ENCODE assay signal across 22 mouse cellular contexts in genomic region chr6:88083095-88083494, GRCm38 (mm10). TPM values are rescaled to one million over a fixed set of nuclear protein-coding genes. Genes with fewer than 3 reads are reported as not detected.
DNase-seq lines count a peak whose midpoint lies in the region; ATAC-seq and TF ChIP-seq lines count a peak whose summit lies in the region.
"Had no signal": no experiment of that assay in that cellular context is flagged by ENCODE, and none has a peak within 500 bp of the region (broad histone marks: within the 10 kb centered on the region; RNA-seq: fewer than 3 reads in every experiment).

No protein-coding gene starts in this region.

- H3K36me3 ChIP-seq in midbrain, embryonic 11.5 days (ENCODE audit: control insufficient read depth, insufficient read depth, low read length): no peaks in the 10 kb centered on the region
- no peaks in the 10 kb centered on the region for H3K36me3 ChIP-seq in midbrain, embryonic 13.5 days
- H3K36me3 ChIP-seq in CH12.LX (replicated peaks in 1 of 2; ENCODE audit: control insufficient read depth in 1 of 2, insufficient read depth in 1 of 2, low read length in 1 of 2): peaks cover 0 to 17% of the 10 kb centered on the region in 2 experiments
- H3K36me3 ChIP-seq in MEL (ENCODE audit: control insufficient read depth in 1 of 2, insufficient read depth in 2 of 2, low read length in 2 of 2): peaks cover 9 to 28% of the 10 kb centered on the region in 2 experiments

- H3K79me2 ChIP-seq in CH12.LX (replicated peaks; ENCODE audit: control insufficient read depth, extremely low read depth, insufficient read depth, poor library complexity, severe bottlenecking): peaks cover 35% of the 10 kb centered on the region
- H3K79me2 ChIP-seq in MEL (ENCODE audit: control insufficient read depth, insufficient read depth, low read length, poor library complexity): peaks cover 31% of the 10 kb centered on the region

- H3K27ac ChIP-seq in midbrain, embryonic 11.5 days (ENCODE audit: low read depth, low read length): no peak overlapping the region
- H3K27ac ChIP-seq in midbrain, embryonic 13.5 days: no peak overlapping the region
- no peak overlapping the region for H3K27ac ChIP-seq in CH12.LX (ENCODE audit: insufficient read depth, low read depth)
- no peak overlapping the region for H3K27ac ChIP-seq in MEL (ENCODE audit: control insufficient read depth, low read depth, low read length)

- no peak overlapping the region for H3K4me2 ChIP-seq in midbrain, embryonic 11.5 days
- no peak overlapping the region for H3K4me2 ChIP-seq in midbrain, embryonic 13.5 days (replicated peaks)
- no peak overlapping the region for H3K4me2 ChIP-seq in CH12.LX (ENCODE audit: insufficient read depth, low read depth, poor library complexity, severe bottlenecking)

- 84% methylated on average over 7 of the region's 7 CpGs for WGBS in midbrain, embryonic 11.5 days
- WGBS in midbrain, embryonic 13.5 days: 80% methylated on average over 7 of the region's 7 CpGs

- TF ChIP-seq RAD21 in CH12.LX (IDR thresholded peaks at IDR 0.05; ENCODE audit: low read depth, low read length) (no peak), MEL (IDR thresholded peaks at IDR 0.05; ENCODE audit: low read depth, low read length) (no peak)

- ATAC-seq in midbrain, embryonic 11.5 days (ENCODE audit: low FRiP score): no peak
- no peak for ATAC-seq in midbrain, embryonic 13.5 days
- ATAC-seq: activated CD4-positive, CD25-positive, alpha-beta regulatory T cell, adult 4 months; Patski had no signal

- dilution Hi-C loops in CH12.LX (cut with MboI; ENCODE audit: extremely low pct_ligation_motif_present, extremely low pct_unique_long_range_greater_than_20kb, low sequenced_read_pairs): no loop called here

- TF ChIP-seq EP300 in CH12.LX (IDR thresholded peaks at IDR 0.05; ENCODE audit: low read length) (no peak), MEL (IDR thresholded peaks at IDR 0.05; ENCODE audit: low read depth in 1 of 2, low read length in 2 of 2) (no peak)

- TF ChIP-seq POLR2A in CH12.LX (IDR thresholded peaks at IDR 0.05; ENCODE audit: low read depth, low read length) (no peak), MEL (IDR thresholded peaks at IDR 0.05; ENCODE audit: control insufficient read depth in 1 of 2, insufficient read depth in 1 of 2, low read depth in 1 of 2, low read length in 2 of 2, poor library complexity in 1 of 2) (no peak)

- in situ Hi-C loops in CH12.LX (cut with MboI; ENCODE audit: low pct_ligation_motif_present, low pct_unique_long_range_greater_than_20kb, low sequenced_read_pairs): loop anchor here (25.0 kb wide), 1 partner anchor 171 kb away; the partner anchor contains the start of gene Hmces

- no peaks in the 10 kb centered on the region for H3K9me3 ChIP-seq in midbrain, embryonic 11.5 days (ENCODE audit: control insufficient read depth, low read length)
- no peaks in the 10 kb centered on the region for H3K9me3 ChIP-seq in midbrain, embryonic 13.5 days
- H3K9me3 ChIP-seq in CH12.LX (replicated peaks; ENCODE audit: low read length): no peaks in the 10 kb centered on the region
- no peaks in the 10 kb centered on the region for H3K9me3 ChIP-seq in MEL (replicated peaks; ENCODE audit: insufficient read depth, low read length)
- H3K9me3 ChIP-seq: G1E had no signal

- no peak overlapping the region for H3K9ac ChIP-seq in midbrain, embryonic 11.5 days (ENCODE audit: low read length)
- H3K9ac ChIP-seq in midbrain, embryonic 13.5 days (replicated peaks): no peak overlapping the region
- H3K9ac ChIP-seq in CH12.LX (ENCODE audit: insufficient read depth, low read depth) (no peak overlapping the region), MEL (ENCODE audit: control insufficient read depth, low read depth, low read length, poor library complexity, severe bottlenecking) (no peak overlapping the region)

- TF ChIP-seq CTCF in CH12.LX (conservative IDR thresholded peaks at IDR 0.05 in 1 of 2, IDR thresholded peaks at IDR 0.05 in 1 of 2; ENCODE audit: low read depth in 2 of 2, low read length in 2 of 2): no peak
- no peak for TF ChIP-seq CTCF in MEL (IDR thresholded peaks at IDR 0.05 in 2 of 3, conservative IDR thresholded peaks at IDR 0.05 in 1 of 3; ENCODE audit: control insufficient read depth in 1 of 3, insufficient read depth in 1 of 3, low read depth in 2 of 3, low read length in 3 of 3, poor library complexity in 1 of 3, severe bottlenecking in 1 of 3)

- no peak overlapping the region for H3K4me3 ChIP-seq in midbrain, embryonic 11.5 days (ENCODE audit: low read depth, low read length)
- H3K4me3 ChIP-seq in midbrain, embryonic 13.5 days (replicated peaks): no peak overlapping the region
- no peak overlapping the region for H3K4me3 ChIP-seq in CH12.LX (replicated peaks in 1 of 3; ENCODE audit: low read depth in 2 of 3, low read length in 2 of 3, poor library complexity in 1 of 3)
- no peak overlapping the region for H3K4me3 ChIP-seq in MEL (ENCODE audit: control insufficient read depth in 1 of 2, insufficient read depth in 1 of 2, low read depth in 2 of 2, low read length in 2 of 2)

- DNase-seq in midbrain, embryonic 11.5 days (ENCODE audit: low spot score, missing footprints): peak; percentile 83
- DNase-seq in CH12.LX (ENCODE audit: extremely low read depth) (no peak), MEL (ENCODE audit: low read depth, low spot score) (peak; percentile 64)
- no peak for DNase-seq in thymus, adult 18-20 months
- DNase-seq in adrenal gland, adult 18-20 months (ENCODE audit: low spot score in 2 of 2): no peak
- DNase-seq: adrenal gland, adult 2 months; adrenal gland, adult 8-10 months; adrenal gland, postnatal 10 days; adrenal gland, postnatal 14 days; adrenal gland, postnatal 25 days; adrenal gland, postnatal 36 days; B cell, adult 2 months; cerebellum, adult 11 months; cerebellum, adult 11-12 months; cerebellum, adult 18-20 months; cerebellum, adult 2 months; cerebellum, adult 8-10 months; cerebellum, adult 9-10 months had no signal

- H3K27me3 ChIP-seq in midbrain, embryonic 11.5 days (ENCODE audit: control insufficient read depth, insufficient read depth, low read length): no peaks in the 10 kb centered on the region
- H3K27me3 ChIP-seq in midbrain, embryonic 13.5 days: peaks cover 12% of the 10 kb centered on the region
- H3K27me3 ChIP-seq in CH12.LX (replicated peaks): peaks cover 14% of the 10 kb centered on the region
- no peaks in the 10 kb centered on the region for H3K27me3 ChIP-seq in MEL (ENCODE audit: control insufficient read depth in 1 of 2, insufficient read depth in 2 of 2, low read length in 2 of 2)
- H3K27me3 ChIP-seq: Patski had no signal

- peaks cover 13% of the 10 kb centered on the region for H3K4me1 ChIP-seq in midbrain, embryonic 11.5 days (ENCODE audit: control insufficient read depth, insufficient read depth, low read length)
- H3K4me1 ChIP-seq in midbrain, embryonic 13.5 days (replicated peaks): peaks cover 30% of the 10 kb centered on the region
- H3K4me1 ChIP-seq in CH12.LX (ENCODE audit: control insufficient read depth in 1 of 2, insufficient read depth in 2 of 2): peaks cover 8 to 28% of the 10 kb centered on the region in 2 experiments
- H3K4me1 ChIP-seq in MEL (ENCODE audit: control insufficient read depth in 1 of 2, insufficient read depth in 2 of 2, low read length in 2 of 2): peaks cover 9 to 22% of the 10 kb centered on the region in 2 experiments

TF ChIP-seq in CH12.LX, 34 proteins besides CTCF, POLR2A, EP300 and RAD21:
- TF ChIP-seq MAFK (IDR thresholded peaks at IDR 0.05; ENCODE audit: insufficient replicate concordance, low read length) (no peak), E2F4 (IDR thresholded peaks at IDR 0.05; ENCODE audit: insufficient replicate concordance, low read depth, low read length) (no peak), HCFC1 (IDR thresholded peaks at IDR 0.05; ENCODE audit: low read depth, low read length) (peak; percentile 24; the same call in 1 of the 2 replicates), MAZ (IDR thresholded peaks at IDR 0.05; ENCODE audit: low read depth, low read length) (no peak), TBP (conservative IDR thresholded peaks at IDR 0.05; ENCODE audit: low read depth, low read length) (no peak)

TF ChIP-seq in MEL, 35 proteins besides CTCF, POLR2A, EP300 and RAD21:
- TF ChIP-seq ELF1 (IDR thresholded peaks at IDR 0.05; ENCODE audit: low read depth, low read length) (peak; percentile 60), HCFC1 (IDR thresholded peaks at IDR 0.05; ENCODE audit: low read depth, low read length) (peak; percentile 74), MYC (IDR thresholded peaks at IDR 0.05; ENCODE audit: low read depth, low read length) (peak; percentile 68; the same call in 1 of the 2 replicates), SIN3A (IDR thresholded peaks at IDR 0.05; ENCODE audit: low read length) (no peak), CHD1 (IDR thresholded peaks at IDR 0.05; ENCODE audit: low read depth, low read length) (no peak)

RNA-seq across cellular contexts. Expression of gene Rpn1, which starts 1.2 kb away (rescaled TPM):
- polyA plus RNA-seq in midbrain, embryonic 11.5 days (2014; fragmentation: Nextera tagmentation; extraction: Ambion mirVana): 267 and 272 TPM in 2 replicates
- polyA plus RNA-seq in midbrain, embryonic 13.5 days (2015; fragmentation: Nextera tagmentation; extraction: Ambion mirVana): 257 TPM in 2 replicates
- 260 and 327 TPM in 2 replicates for total RNA-seq in CH12.LX (2012; rRNA removed)
- 299 and 366 TPM in 2 replicates for total RNA-seq in CH12.LX (2014; rRNA removed)
- polyA plus RNA-seq in CH12.LX (2012; ENCODE audit: insufficient read length, low read depth): 320 and 339 TPM in 2 replicates
- 284 and 289 TPM in 2 replicates for total RNA-seq in MEL (2012; rRNA removed)
- polyA plus RNA-seq in MEL (2012; ENCODE audit: insufficient read depth in 1 of 2, insufficient read length in 2 of 2, low read depth in 1 of 2, low replicate concordance in 2 of 2, missing spikeins in 1 of 2): 100 to 1,000 TPM; 361 to 412 TPM
- total RNA-seq in adrenal gland, adult 18-20 months (2021): 100 to 1,000 TPM; 222 to 247 TPM

RNA-seq across cellular contexts. Expression of gene Rab7, which starts 38.0 kb away (rescaled TPM):
- 251 and 267 TPM in 2 replicates for polyA plus RNA-seq in midbrain, embryonic 11.5 days (2014; fragmentation: Nextera tagmentation; extraction: Ambion mirVana)
- 271 and 287 TPM in 2 replicates for polyA plus RNA-seq in midbrain, embryonic 13.5 days (2015; fragmentation: Nextera tagmentation; extraction: Ambion mirVana)
- 58.6 and 64.1 TPM in 2 replicates for total RNA-seq in CH12.LX (2012; rRNA removed)
- total RNA-seq in CH12.LX (2014; rRNA removed): 56.4 and 68.9 TPM in 2 replicates
- 361 and 367 TPM in 2 replicates for polyA plus RNA-seq in CH12.LX (2012; ENCODE audit: insufficient read length, low read depth)
- total RNA-seq in MEL (2012; rRNA removed): 47.6 and 49.6 TPM in 2 replicates
- polyA plus RNA-seq in MEL (2012; ENCODE audit: insufficient read depth in 1 of 2, insufficient read length in 2 of 2, low read depth in 1 of 2, low replicate concordance in 2 of 2, missing spikeins in 1 of 2): 100 to 1,000 TPM; 234 to 362 TPM
- total RNA-seq in adrenal gland, adult 18-20 months (2021): 100 to 1,000 TPM; 295 to 343 TPM

Comparison
In these comparisons a context has a peak if more than half of its experiments do, and no peak if none do; other contexts are left out.
1. DNase-seq: peak in midbrain, embryonic 11.5 days (single experiment) and MEL (single experiment); none in CH12.LX (single experiment), thymus, adult 18-20 months (0 of 2) and adrenal gland, adult 18-20 months (0 of 2).